Mouse (Mus musculus) forebrain, postnatal 0 days (tissue): ENCODE results near the gene Atf7ip. TPM values are rescaled to one million over a fixed set of nuclear protein-coding genes. Genes with fewer than 3 reads are reported as not detected.

Experiments
- ATAC-seq: fragments of 200-750 bp; cut with Nextera tagmentation; 2 replicates; pipeline ENCODE4 v1.8.0; 2017; ENCODE audit warnings: mild to moderate bottlenecking, moderate library complexity
- DNase-seq: peaks from one replicate; pipeline ENCODE4 v3.0.0-alpha.2; 2015
- H3K27ac ChIP-seq: fragments of 300-500 bp; sonication (generic); 2 replicates; pipeline ENCODE4 v1.5.1; 2014; ENCODE audit warnings: low read depth, mild to moderate bottlenecking, antibody characterized with exemption, low read length, moderate library complexity, mixed read lengths
- H3K27me3 ChIP-seq: fragments of 300-500 bp; sonication (generic); 2 replicates; pipeline ENCODE4 v1.6.1; 2014; ENCODE audit warnings: mild to moderate bottlenecking, low read length, mixed read lengths; ENCODE audit not compliant: insufficient read depth
- H3K36me3 ChIP-seq: fragments of 300-500 bp; sonication (generic); 2 replicates; pipeline ENCODE4 v1.6.1; 2014; ENCODE audit warnings: mild to moderate bottlenecking, moderate library complexity; ENCODE audit not compliant: insufficient read depth
- H3K4me1 ChIP-seq: fragments of 300-500 bp; sonication (generic); 2 replicates; pipeline ENCODE4 v1.6.1; 2014; ENCODE audit warnings: antibody characterized with exemption; ENCODE audit not compliant: insufficient read depth
- H3K4me2 ChIP-seq: fragments of 300-500 bp; sonication (generic); 2 replicates; pipeline ENCODE4 v1.6.1; 2014; ENCODE audit warnings: low read depth, mild to moderate bottlenecking, moderate library complexity
- H3K4me3 ChIP-seq: fragments of 300-500 bp; sonication (generic); 2 replicates; pipeline ENCODE4 v1.5.1; 2014; ENCODE audit warnings: low read depth, low read length, mixed read lengths
- H3K9ac ChIP-seq: fragments of 300-500 bp; sonication (generic); 2 replicates; pipeline ENCODE4 v1.6.1; 2014; ENCODE audit warnings: mild to moderate bottlenecking
- H3K9me3 ChIP-seq: fragments of 300-500 bp; sonication (generic); 2 replicates; pipeline ENCODE4 v1.6.1; 2016; ENCODE audit warnings: low read length
- CTCF ChIP-seq: sonication (generic); IDR thresholded peaks from 2 replicates; pipeline ENCODE4 v1.5.1; 2016; ENCODE audit warnings: antibody characterized with exemption, control low read depth, low read depth
- WGBS: fragments of 180-500 bp; shearing (Covaris S2); extraction: QIAGEN DNeasy Blood & Tissue Kit; methylation state at CpG from one replicate; pipeline ENCODE4 v1.1.7; 2014; 5-methylcytosine and 5-hydroxymethylcytosine counted together
- polyA plus RNA-seq: library from polyadenylated mRNA; unstranded; fragments of >200 nt; fragmentation: Nextera tagmentation; extraction: Ambion mirVana; gene quantifications from 2 replicates; pipeline ENCODE4 v1.2.1, GENCODE M21; 2015
- total RNA-seq: library from RNA; depleted of rRNA; stranded (reverse); fragments of >200 nt; gene quantifications from 2 replicates; pipeline ENCODE4 v1.2.3, GENCODE M21; 2014

Gene Atf7ip
- total and polyA plus RNA-seq, 2 experiments from 2014 or later: 23.5 to 54.8 TPM

- no peak for TF ChIP-seq CTCF
- ATAC-seq (no peak), DNase-seq (no peak)
- Histone ChIP-seq H3K9me3 (no peaks in the 10 kb centered on the region), H3K4me1 (peaks cover 25% of the 10 kb centered on the region), H3K27me3 (no peaks in the 10 kb centered on the region), H3K4me3 (no peak overlapping the region), H3K9ac (no peak overlapping the region), H3K36me3 (no peaks in the 10 kb centered on the region), H3K27ac (peak overlapping the region; percentile 57), H3K4me2 (no peak overlapping the region)
- WGBS: 78% methylated on average over 2 of the region's 2 CpGs
These were observed 40.3 kb downstream of the Atf7ip start for GRCm38 (mm10) chr6:136546286-136546685.

- no peak for TF ChIP-seq CTCF
- Histone ChIP-seq H3K4me3 (no peak overlapping the region), H3K27ac (peak overlapping the region; percentile 58), H3K4me1 (peaks cover 19% of the 10 kb centered on the region), H3K9me3 (no peaks in the 10 kb centered on the region), H3K27me3 (no peaks in the 10 kb centered on the region), H3K36me3 (no peaks in the 10 kb centered on the region), H3K9ac (0 out of 2 replicates have a peak overlapping the region, but pooled peaks have one; percentile 34), H3K4me2 (no peak overlapping the region)
- 18% methylated on average over 7 of the region's 7 CpGs for WGBS
- no peak for DNase-seq
- ATAC-seq: no peak
These were observed 41.0 kb downstream of the Atf7ip start for GRCm38 (mm10) chr6:136546987-136547386.

DNA sequence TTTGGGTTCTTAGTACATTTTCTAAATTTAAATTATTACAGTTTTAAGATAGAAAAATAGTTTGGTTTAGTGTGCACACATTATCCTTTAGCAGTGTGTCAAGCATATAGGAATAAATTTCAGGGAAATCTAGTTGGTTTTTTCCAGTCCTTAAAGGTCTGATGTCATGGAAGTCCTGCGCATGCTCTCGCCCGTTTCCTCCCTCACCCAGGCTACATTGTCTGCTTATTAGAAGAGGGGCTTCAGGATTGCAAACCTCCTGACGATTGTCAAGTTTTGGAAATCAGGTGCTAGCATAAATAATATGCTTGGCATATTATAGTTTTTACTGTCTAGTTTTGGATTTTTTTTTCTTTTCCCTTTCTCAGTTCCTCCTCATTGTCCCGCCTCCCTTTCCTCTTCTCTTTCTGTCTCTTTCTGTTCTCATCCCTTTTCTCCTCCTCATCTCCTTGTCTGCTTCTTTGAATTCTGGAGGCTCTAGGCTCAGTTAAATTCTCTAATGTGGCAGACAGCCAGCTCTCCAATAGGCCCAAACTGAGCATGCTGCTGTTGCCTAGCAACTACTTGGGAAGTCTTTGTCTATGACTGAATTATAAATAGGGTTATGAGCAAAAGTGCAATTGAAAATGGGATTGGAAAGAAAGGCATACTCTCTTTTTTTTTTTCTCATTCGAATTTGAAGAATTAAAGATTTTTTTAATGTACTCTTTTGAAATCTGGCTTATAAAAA lies 42.2 kb downstream of the Atf7ip start:
- Histone ChIP-seq H3K9ac (peak overlapping the region; percentile 37; the same call in 1 of the 2 replicates), H3K27me3 (no peaks in the 10 kb centered on the region), H3K9me3 (no peaks in the 10 kb centered on the region), H3K4me1 (peaks cover 16% of the 10 kb centered on the region), H3K36me3 (no peaks in the 10 kb centered on the region), H3K27ac (peak overlapping the region; percentile 94), H3K4me3 (no peak overlapping the region), H3K4me2 (no peak overlapping the region)
- TF ChIP-seq CTCF: no peak
- peak; percentile 95 for DNase-seq
- WGBS: 6% methylated on average over 6 of the region's 6 CpGs
- ATAC-seq: peak; percentile 91

- Histone ChIP-seq H3K27ac (peak overlapping the region; percentile 94), H3K27me3 (no peaks in the 10 kb centered on the region), H3K36me3 (no peaks in the 10 kb centered on the region), H3K4me3 (no peak overlapping the region), H3K4me2 (peak overlapping the region; percentile 19; the same call in 1 of the 2 replicates), H3K9ac (no peak overlapping the region), H3K4me1 (peaks cover 16% of the 10 kb centered on the region), H3K9me3 (no peaks in the 10 kb centered on the region)
- peak; percentile 56 for DNase-seq
- peak; percentile 28 for TF ChIP-seq CTCF
- peak; percentile 24; the same call in 1 of the 2 replicates for ATAC-seq
- 45% methylated on average over 6 of the region's 6 CpGs for WGBS
These were observed 42.8 kb downstream of the Atf7ip start for GRCm38 (mm10) chr6:136548796-136549195.

DNA sequence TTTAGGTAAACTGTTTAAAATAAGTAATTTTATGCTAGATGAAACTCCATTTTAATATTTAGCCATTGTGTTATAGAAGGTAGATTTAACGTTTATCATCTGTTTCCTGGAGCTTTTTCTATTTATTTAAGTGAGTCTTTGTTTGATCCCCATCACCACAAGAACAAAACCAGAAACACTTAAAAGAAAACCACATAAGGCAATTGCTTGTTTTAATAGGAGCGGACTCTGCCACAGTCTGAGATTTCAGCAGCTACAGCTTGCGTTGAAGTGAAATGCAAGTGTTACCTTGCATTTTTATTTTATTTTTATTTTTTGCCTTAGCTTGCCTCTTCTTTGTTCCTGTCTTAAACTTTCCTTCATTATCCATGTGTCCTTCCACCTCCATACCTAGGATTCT lies 43.6 kb downstream of the Atf7ip start:
- H3K4me3 ChIP-seq: no peak overlapping the region
- no peak overlapping the region for H3K9ac ChIP-seq
- H3K27ac ChIP-seq: peak overlapping the region; percentile 77
- no peak for TF ChIP-seq CTCF
- H3K9me3 ChIP-seq: no peaks in the 10 kb centered on the region
- no peak overlapping the region for H3K4me2 ChIP-seq
- no peaks in the 10 kb centered on the region for H3K36me3 ChIP-seq
- no peak for DNase-seq
- H3K27me3 ChIP-seq: no peaks in the 10 kb centered on the region
- 77% methylated on average over 3 of the region's 3 CpGs for WGBS
- H3K4me1 ChIP-seq: peaks cover 16% of the 10 kb centered on the region
- ATAC-seq: no peak

- no peaks in the 10 kb centered on the region for H3K9me3 ChIP-seq
- H3K36me3 ChIP-seq: no peaks in the 10 kb centered on the region
- WGBS: 22% methylated on average over 7 of the region's 7 CpGs
- H3K9ac ChIP-seq: no peak overlapping the region
- H3K4me3 ChIP-seq: no peak overlapping the region
- DNase-seq (peak; percentile 80), ATAC-seq (peak; percentile 75)
- H3K27me3 ChIP-seq: no peaks in the 10 kb centered on the region
- no peak overlapping the region for H3K4me2 ChIP-seq
- peaks cover 16% of the 10 kb centered on the region for H3K4me1 ChIP-seq
- TF ChIP-seq CTCF: no peak
- peak overlapping the region; percentile 83 for H3K27ac ChIP-seq
These were observed 44.8 kb downstream of the Atf7ip start for GRCm38 (mm10) chr6:136550596-136551304.

- Histone ChIP-seq H3K9me3 (no peaks in the 10 kb centered on the region), H3K4me1 (peaks cover 16% of the 10 kb centered on the region), H3K9ac (no peak overlapping the region), H3K27me3 (no peaks in the 10 kb centered on the region), H3K27ac (0 out of 2 replicates have a peak overlapping the region, but pooled peaks have one; percentile 83), H3K36me3 (no peaks in the 10 kb centered on the region), H3K4me2 (no peak overlapping the region), H3K4me3 (no peak overlapping the region)
- 76% methylated on average over 7 of the region's 7 CpGs for WGBS
- no peak for TF ChIP-seq CTCF
- DNase-seq (no peak), ATAC-seq (no peak)
These were observed 45.7 kb downstream of the Atf7ip start for GRCm38 (mm10) chr6:136551550-136552109.
